Mouse (Mus musculus) left cerebral cortex, adult 11 months (tissue): ENCODE data around the gene Cadm3.
"Not testable (repeated sequence)": the region's sequence is repeated elsewhere in the genome, so short reads cannot be mapped to it uniquely, and the experiment has no call there.

Experiments used
- DNase-seq: peaks from one replicate; pipeline ENCODE4 v3.0.0; 2022; ENCODE audit warnings: low spot score

Gene Cadm3

DNA sequence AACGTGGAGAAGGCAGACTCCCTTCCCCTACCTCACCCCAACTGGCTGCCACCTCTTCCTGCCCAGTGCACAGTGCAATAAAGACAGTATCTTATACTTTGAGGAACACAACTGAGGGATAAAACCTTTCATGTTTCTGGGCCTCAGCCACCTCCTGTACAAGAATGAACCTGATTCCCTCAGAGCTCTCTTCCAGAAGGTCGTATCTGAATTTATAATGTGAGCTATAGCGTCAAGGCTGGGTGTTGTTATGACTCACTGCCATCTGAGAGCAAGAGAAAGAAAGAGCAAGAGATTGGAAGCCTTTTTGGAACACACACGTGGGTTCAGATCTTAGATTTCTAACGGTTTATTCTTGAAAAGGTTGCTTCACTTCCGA lies 45.3 kb downstream of the Cadm3 start:
- no peak for DNase-seq

DNA sequence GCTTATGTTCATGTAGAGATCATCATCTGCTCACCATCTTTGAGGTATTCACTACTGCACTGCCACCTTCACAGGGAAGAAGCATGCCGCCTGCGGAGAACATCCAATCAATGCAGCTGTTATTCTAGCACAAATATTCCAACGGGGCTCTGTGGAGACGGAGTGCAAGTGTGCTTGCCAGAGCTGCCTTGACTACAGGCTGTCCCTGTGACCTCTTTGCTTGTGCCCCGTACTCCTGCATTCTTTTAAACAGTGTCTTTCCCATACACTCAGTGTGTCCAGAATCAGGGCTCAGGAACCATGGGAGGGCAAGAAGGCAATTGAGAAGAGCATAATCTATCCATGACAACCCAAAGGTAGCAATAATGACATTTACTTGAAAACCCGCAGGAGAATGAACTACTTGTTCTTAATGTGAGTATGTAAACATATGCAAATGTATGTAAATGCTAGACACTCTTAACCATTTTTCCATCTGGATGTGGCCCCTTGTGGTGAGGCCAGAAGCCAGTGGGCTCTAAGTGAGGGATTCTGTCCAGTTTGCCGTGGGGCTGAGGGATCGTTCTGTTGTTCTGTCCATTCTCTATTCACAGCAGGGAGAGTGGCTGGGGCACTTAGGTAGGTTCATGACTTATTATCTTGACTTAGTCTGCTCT lies 45.8 kb downstream of the Cadm3 start:
- DNase-seq: no peak

DNA sequence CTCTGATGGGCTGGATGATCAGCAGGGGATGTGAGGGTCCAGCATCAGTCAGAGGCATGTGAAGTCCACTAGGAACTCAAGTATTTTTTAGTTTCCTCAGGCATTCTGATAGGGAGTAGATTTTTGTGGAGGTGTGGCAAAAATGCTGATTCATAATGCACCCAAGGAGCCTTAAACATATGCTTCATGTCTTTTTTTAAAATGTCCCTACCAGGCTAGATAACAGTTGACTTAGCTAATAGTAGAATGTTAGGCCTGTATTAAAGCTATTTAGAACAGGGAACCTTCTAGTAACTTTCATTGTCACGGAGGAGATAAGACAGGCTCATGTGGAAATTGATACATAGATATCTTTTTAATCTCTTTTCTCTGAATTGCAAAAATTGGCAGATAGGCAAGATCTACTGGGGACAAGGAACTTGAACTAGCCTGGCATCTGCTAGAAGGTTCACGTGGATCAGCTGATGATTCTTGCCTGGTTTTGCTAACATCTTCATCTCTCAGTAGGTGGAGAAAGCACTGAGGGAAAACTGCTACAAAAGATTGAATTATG lies 49.5 kb downstream of the Cadm3 start:
- DNase-seq: no peak

DNA sequence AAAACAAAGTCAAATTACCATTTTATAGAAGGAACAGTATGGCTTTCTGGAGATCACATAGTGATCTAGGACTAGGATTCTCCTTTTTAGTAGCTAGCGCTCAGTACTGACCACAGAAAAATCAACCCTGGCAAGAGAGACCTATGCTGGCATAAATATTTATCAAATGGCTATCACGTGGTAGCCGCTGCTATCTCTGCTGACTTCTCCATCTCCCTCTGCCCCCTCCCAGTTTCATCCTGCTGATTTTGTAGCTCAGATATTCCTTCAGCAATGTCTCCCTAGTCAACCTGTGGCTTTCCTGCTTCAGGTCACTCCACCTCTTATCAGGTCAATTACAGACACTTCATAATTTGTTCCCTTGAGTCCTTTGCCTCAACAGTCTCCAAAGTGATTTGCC lies 51.8 kb downstream of the Cadm3 start:
- no peak for DNase-seq

DNA sequence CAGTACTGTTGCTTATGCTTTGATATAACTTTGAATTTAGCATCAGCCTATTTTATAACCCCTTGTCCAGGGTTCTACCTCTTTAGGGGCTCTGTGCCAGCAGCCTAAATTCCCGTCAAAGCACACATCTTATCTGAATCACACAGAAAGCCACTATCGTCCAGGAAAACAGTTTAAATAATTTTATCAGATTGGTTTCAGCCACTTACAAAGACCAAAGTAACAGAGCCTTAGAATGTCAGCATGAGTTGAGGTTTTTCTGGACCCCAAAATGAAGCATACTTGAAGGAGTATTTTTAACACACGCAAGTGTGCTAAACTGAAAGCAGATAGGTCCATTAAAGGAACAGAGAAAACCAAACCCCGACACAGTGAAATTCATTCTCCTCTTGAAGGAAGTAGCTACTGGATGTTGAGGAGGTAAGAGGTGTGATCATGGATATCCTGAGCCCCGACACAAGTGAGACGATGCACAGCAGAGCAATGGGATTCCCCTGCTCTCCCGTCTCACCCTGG lies 53.9 kb downstream of the Cadm3 start:
- not testable (repeated sequence) for DNase-seq

DNA sequence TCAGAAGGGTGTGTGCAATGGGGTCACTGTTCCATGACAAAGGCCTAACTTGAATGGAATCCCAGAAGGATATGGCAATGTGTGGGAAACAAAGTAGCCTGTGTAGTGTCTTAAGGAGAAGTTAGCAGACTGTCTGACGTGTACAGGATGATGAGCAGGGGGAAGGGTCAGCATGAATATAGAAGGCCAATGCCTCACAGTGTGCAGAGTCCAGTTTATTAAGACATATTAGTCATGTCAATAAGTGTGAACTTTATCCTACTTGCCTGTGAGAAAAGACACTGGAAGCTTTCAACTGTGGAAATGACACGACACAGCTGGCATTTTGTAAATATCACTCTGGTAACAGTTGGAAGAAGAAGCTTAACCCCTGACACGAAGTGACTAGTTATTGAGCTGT lies 64.7 kb downstream of the Cadm3 start:
- not testable (repeated sequence) for DNase-seq
